Mouse (Mus musculus) frontal cortex, postnatal 14 days (tissue): ENCODE measurements around the gene Pard6a.

Experiments
- DNase-seq, 2 experiments: peaks; one replicate each; pipeline ENCODE4 v3.0.0; 2022; ENCODE audit warnings: low spot score in 2 of 2

Gene Pard6a

DNA sequence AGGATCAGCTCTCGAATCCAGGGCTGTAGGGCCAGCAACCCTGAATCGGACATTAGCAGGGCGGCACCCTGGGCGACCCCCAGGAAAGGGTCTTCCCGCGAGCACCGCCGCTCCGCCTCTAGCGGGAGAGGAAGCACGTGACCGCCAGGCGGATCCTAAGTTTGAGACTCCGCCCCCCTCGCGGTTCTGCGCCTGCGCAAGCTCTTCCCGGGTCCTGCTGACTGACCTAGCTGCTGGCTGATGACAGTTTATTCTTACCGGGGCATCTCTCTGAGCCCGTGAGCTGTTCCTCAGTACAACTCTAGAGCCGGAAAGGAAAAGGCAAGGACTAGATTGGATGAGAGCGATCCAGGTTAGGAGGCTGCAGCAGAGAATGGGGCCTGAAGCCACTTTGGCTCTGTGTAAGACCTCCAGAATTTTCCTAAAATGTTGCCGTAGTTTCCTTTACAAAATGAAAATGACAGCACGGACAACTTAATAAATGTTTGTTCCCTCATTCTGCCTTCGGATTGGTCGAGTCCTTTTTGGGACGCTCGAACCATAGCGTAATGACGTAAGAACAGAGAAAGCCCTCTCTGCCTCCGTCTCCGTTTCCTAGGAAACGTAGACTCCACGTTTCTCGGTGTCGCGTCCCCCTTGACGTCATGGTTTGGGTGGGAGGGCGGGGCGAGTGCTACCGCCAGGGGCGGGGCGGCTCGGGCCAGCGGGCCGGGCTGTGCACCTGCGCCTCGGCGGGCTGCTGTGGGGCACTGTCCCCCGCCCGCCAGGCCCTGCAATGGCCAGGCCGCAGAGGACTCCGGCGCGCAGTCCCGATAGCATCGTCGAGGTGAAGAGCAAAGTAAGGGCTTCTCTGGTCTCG is at the start of gene Pard6a, which contains the start of gene Acd:
Pard6a (plus strand) TSS at position 183 of the 859 bp plus-strand sequence.
Acd (minus strand) TSS at position 137 of the 859 bp plus-strand sequence.
- peak; percentile 88 to 94 for DNase-seq

DNA sequence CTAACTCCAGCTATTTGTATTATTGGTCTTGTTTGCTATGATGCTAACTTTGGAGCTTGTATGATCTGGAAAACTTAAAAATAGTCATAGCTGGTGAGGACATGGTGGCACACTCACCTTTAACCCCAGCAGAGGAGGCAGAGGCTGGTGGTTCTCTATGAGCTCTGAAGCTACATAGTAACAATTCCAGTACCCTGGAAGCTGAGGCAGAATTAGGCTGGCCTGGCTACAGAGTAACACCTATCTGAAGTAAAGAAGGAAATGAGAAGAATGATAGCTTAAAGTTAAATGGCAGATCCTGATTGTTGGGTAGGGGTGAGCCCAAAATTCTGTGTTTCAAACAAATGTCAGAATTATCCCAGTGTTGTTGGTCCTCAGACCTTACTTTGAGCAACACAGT is 43.3 kb upstream of the Pard6a start:
- DNase-seq, result no peak

DNA sequence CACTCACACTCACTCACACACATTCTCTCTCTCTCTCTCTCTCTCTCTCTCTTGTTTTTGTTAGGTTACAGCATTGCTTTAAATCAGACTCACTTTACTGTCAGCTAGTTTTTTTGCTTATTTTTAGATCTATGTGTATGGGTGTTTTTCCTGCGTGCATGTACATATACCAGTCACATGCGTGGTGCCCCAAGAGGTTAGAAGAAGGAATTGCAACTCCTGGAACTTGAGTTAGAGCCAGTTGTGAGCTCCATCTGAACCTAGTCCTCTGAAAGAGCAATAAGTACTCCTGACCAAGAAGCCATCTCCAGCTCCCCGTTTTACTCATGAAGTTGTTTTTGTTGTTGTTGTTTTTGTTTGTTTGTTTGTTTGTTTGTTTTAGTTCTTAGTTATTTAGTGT is 39.8 kb upstream of the Pard6a start:
- DNase-seq, result no peak

DNA sequence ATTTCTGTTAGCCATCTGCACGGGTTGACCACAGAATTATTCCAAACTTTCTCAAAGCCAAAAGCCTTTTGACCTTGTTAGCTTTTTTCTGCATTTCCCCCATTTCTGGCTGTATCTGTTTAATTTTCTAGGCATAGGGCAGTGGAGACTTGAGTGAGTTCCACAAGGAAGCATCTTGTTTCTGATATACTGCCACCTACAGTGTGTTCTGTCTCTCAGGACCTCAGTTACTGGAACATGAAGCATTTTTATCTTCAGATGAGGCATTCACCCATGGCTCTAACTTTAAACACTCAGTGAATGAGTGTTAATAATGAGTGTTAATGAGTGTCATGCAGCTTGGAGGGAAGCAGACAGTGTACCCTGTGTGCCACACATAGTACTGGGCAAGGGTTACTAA is 23.1 kb upstream of the Pard6a start:
- no peak for DNase-seq

DNA sequence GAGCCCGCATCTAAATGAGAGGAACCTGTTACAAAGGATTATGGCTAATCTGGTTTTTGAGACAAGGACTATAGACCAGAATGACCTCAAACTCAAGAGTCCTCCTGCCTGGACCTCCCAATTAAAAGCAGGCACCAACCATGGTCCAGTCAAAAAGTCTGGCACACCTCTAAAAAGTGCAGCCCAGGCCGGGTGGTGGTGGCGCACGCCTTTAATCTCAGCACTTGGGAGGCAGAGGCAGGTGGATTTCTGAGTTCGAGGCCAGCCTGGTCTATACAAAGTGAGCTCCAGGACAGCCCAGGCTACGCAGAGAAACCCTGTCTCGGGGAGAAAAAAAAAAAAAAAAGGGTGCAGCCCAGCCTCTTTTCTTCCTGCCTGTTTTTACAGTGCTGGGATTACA is 15.6 kb upstream of the Pard6a start:
- DNase-seq, result no peak

DNA sequence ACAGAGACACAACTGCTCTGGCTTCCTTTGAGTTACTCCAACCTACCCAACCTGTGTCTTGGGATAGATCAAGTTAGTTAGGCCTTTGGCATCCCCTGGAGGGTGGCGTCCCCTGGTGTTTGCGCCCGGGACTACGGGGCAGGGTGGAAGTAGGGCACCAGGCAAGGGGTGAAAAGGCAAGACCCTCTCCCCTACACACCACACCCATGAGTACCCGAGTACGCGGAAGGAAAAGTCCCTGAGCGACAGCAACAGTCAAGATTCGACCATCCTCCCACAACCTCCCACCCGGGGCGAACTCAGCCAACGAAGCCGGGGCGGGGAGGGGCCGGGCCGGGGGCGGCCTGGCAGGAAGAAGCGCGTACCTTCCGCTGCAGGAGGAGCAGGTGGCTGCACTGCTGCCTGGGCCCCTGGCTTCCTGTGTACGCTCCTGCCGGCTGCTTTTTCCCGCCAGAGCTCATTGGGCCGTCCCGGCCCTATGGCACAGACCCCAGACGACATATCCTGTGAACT is 15.1 kb upstream of the Pard6a start, which contains the start of gene Carmil2:
Carmil2 (plus strand) TSS at position 479 of the 513 bp plus-strand sequence.
- no peak for DNase-seq

DNA sequence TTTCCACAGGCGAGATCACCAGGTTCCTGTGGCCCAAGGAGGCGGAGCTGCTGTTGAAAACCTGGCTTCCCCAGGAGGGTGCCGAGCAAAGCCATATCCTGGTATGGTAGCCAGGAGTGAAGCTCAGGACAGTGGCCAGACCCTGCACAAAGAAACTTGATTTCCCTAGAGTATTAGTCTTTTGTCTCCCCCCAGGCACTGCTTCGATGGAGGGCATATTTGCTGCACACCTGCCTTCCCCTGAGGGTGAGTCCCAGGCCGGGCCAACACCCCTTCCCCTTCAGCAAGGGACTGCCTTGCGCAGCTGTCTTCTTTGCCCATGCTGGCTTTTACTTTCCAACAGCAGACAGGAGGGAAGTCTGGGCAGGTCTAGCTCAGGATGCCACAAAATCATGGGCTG is 14.4 kb upstream of the Pard6a start:
- no peak for DNase-seq

DNA sequence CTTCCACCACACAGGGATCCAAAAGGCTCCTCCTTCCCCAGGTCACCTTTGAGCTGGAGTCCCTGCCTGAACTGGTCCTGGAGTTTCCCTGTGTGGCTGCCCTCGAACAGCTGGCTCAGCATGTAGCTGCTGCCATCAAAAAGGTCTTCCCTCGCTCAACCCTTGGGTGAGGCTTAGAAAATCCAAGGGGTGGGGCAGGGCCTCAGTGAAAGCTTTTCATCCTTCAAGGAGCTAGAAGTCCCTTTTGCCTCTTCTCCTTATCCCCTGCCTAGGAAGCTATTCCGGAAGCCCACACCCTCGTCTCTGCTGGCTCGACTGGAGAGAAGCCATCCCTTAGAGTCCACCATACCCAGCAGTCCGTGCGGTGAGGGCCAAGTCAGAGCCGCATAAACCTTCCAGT is 13.4 kb upstream of the Pard6a start:
- DNase-seq, result no peak

DNA sequence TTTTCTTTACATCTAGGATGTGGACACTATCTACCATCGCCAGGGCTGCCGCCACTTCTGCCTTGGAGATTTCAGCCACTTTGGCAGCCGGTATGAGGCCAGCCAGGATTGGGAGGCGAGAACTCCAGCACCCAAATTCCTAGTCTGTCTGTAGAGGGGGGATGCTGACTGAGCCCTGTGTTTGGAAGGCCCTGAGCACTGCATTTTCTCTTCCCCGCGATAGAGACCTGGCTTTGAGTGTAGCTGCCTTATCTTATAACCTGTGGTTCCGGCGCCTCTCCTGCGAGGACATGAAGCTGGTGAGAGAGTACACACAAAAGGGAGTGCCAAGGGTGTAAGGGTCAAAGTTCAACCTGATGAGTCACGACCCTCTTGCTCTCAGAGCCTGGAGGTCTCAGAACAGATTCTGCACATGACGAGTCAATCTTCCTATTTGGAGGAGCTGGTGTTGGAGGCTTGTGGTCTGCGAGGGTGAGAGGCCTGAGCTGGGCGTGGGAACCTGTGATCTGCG is 12.7 kb upstream of the Pard6a start:
- no peak for DNase-seq

DNA sequence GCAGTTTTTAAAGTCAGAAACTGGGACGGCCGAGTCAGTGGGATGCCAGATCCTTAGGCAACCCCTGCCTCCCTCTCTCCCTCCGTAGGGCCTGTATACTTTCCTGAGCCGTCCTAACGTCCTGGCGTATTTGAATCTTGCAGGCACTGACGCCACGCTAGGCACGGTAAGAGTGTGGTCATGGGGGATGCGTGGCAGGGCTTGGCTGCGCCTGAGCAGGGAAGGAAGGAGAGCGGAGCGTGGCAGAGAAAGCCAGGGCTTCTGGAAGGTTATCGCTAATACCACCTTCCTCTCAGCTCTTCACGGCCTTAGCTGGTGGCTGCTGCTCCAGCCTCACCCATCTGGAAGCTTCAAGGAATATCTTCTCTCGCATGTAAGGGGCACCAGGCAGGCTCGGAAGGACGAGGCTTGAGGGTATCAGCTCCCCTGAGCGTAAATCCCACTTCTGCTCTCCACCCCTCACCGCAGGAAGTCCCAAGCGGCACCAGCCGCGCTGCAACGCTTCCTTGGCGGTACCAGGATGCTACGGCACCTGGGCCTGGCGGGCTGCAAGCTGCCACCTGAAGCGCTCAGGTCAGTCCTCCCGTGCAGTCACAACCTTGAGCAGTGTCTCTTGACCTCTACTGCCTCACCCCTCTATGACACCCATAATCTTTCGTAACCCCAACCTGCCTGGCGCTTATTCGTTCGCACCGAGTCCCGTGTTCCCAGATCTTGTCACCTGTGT is 11.5 kb upstream of the Pard6a start:
- no peak for DNase-seq

DNA sequence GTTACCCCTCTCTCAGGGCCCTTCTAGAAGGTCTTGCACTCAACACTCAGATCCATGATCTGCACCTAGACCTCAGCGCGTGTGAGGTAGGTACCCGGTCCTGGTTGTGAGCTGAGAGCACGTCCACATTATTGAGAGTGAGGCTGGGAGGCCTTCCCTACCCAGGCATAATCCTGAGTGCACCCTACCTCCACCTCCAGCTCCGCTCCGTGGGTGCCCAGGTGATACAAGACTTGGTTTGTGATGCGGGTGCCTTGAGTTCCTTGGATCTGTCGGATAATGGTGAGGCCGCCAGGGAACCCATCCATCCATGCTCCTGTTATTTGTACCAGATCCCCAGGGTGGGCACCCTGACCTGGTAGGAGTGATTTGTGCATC is 11.0 kb upstream of the Pard6a start:
- no peak for DNase-seq

DNA sequence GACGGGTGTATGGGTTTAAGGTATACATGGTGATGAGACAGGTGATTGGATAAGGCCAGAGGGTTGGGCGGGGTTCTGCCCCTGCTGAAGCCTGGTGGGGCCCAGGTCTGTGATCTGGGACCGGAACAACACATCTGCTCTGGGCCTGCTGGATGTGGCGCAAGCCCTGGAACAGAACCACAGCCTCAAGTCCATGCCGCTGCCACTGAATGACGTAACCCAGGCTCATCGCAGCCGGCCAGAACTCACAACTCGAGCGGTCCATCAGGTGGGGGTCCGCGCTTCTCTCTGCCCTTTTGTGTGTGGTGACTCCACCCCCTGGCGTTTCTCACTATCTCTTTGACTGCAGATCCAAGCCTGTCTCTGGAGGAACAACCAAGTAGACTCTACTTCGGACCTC is 10.0 kb upstream of the Pard6a start:
- DNase-seq, result no peak

DNA sequence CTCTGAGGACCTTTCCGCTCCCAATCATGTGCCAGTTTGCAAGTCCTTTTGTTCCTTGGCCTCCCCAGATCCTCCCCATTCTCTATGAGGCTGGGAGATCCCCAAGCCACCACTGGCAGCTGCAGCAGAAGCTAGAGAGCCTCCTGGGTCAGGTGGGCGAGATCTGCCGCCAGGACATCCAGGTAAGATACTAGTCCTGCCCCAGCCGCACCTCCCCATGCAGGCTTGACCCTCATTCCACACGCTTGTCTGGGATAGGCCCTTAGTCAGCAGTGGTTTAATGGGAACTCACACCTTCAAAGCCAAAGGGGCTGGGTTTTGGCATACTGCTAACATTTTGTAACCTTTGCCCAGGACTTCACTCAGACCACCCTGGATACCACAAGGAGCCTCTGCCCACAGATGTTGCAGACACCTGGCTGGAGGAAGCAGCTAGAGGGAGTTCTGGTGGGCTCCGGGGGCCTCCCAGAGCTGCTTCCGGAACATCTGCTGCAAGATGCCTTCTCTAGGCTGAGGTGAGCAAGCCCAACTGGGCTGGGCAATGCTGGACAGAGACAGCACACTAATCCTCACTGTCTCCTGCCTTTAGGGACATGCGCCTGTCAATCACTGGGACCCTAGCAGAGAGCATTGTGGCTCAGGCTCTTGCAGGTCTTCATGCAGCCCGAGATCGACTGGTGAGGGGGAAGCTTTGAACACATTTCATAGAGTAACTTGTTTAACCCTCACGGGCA is 8.3 kb upstream of the Pard6a start:
- DNase-seq, result no peak

DNA sequence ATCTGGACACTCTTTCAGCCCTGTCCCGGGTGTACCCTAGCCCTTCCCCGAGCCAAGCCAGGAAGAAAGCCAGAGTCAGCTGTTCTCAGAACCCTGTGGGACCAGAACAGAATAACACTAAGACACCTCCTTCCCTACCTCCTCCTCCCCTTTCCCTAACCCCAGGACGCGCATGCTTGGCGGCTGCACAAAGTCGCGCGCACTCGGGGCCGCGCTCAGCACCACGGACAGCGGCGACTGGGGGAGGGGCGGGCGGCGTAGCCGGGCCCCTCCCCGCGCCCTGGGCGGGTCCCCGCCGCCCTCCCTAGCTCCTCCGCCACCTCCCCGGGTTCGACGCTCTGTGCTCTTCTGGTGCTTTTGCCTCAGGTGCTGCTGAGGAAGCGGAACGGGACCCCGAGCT is 7.3 kb upstream of the Pard6a start:
- DNase-seq, result peak in 1 of 2 experiments; percentile 64

DNA sequence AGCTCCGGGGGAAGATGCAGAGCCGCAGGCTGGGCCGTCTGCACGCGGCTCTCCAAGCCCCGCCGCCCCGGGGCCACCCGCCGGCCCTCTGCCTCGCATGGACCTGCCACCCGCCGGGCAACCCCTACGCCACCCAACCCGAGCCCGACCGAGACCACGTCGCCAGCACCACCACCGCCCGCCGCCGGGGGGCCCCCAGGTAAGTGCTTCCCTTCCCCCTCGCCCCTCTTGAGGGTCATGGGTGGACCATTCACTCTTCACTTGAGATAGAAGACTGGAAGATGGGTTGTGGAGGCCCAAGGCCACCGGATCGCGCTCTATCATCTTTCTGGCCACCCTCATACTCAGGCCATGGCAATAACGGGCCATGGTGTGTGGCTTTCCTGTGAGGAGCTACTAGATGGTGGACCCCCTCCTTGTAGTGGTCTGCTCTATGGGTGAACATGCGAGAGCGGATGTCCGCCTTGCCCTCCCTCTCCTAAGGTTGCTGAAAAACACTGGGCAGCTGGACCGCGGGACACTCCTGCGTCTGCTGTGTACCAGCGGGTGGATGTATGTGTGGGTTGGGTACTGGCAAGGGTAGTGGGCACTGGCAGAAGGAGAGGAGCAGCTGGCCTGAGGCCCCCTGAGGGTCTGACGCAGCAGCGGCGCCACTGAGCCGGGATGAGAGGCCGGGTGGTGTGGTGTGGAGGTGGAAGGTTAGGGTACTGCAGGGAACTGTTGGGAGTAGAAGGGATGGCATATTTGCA is 6.7 kb upstream of the Pard6a start:
- DNase-seq, result no peak

DNA sequence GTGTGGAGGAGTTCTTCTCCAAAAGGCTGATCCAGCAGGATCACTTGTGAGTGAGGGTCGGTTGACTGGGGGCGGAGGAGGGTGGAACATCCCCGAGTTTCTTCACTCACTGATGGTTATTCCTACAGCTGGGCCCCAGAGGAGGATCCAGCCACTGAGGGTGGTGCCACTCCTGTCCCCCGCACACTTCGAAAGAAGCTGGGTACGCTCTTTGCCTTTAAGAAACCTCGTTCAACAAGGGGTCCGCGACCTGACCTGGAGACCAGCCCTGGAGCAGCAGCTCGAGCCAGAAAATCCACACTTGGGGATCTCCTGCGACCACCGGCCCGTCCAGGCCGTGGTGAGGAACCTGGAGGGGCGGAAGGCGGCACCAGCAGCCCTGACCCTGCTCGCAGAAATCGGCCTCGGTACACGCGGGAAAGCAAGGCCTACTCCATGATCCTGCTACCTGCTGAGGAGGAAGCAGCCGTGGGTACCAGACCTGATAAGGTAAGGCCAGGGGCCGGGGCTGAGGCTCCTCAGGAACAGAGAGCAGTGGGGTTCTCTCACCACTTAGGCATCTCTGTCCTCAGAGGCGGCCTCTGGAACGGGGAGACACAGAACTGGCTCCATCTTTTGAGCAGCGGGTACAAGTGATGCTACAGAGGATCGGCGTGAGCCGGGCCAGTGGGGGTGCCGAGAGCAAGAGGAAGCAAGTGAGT is 5.7 kb upstream of the Pard6a start:
- no peak for DNase-seq

DNA sequence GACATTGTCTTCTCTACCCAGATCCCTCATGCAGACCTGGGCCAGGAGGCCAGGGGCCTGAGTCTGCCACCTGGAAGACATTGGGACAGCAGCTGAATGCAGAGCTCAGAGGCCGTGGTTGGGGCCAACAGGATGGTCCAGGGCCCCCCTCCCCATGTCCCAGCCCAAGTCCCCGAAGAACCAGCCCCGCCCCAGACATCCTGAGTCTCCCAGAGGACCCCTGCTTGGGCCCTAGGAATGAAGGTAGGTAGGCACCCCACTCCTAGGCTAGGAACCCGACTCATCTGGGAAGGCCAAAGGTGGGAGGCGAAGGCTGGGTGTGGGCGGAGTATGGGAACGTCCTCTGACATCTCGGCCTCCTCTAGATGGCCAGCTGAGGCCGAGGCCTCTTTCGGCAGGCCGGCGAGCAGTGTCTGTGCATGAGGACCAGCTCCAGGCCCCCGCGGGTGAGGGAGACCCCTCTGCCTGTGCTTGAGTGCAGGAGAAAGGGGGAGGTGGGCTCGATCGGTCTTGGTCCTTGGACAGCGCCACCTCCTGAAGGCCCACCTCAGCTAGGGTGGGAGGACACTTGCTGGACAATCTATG is 3.7 kb upstream of the Pard6a start:
- no peak for DNase-seq

DNA sequence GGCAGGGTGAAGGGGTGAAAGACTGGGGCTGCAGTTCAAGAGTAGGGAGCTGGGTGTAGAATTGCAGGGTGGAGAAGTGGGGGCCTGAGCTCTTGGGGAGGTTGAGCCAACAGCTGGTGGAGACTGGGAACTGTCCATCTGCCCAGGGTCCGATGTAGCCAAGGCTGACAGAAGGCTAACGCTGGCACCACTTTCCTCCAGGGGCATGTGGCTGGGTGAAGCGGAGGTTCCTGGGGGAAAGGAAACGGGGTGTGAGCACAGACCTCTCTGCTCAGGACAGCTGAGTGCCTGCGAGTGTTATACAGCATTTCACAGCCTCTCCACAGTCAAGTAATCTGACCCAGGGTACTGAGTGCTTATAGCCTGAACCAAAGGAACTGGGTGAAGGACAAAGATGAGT is 2.2 kb upstream of the Pard6a start:
- no peak for DNase-seq

DNA sequence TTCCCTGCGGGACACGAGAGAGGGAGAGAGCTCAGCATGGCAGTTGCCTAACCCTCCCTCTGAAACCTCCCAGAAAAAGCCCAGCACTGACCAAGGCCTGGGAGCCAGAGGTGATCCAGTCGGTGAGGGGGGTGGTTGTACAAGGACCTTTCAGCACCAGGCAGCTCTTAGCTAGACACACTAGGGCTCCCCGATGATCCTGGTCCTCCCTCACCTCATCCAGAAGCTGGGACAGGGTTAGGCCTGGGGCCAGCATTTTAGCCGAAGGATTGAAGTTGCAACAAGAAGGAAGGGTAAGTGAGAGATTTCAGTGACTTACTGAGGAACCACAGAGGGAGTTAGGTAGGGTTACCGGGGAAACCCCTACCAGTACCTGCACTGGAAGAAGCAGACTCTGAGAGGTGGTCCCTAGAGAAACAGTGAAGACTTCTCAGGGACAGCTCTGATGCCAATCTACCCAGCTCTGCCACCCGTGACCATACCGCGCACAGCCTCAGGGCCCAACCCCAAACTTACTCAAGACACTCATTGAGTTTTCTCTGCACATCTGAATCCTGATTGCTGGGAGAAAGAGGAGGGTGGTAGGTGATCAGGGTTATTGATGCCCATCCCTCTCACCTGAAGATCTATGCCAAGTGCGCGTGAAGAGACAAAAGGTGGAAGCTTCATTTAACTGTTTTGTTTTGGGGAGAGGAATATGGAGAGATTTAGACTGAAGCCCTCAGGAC is 1.3 kb upstream of the Pard6a start:
- DNase-seq, result no peak

DNA sequence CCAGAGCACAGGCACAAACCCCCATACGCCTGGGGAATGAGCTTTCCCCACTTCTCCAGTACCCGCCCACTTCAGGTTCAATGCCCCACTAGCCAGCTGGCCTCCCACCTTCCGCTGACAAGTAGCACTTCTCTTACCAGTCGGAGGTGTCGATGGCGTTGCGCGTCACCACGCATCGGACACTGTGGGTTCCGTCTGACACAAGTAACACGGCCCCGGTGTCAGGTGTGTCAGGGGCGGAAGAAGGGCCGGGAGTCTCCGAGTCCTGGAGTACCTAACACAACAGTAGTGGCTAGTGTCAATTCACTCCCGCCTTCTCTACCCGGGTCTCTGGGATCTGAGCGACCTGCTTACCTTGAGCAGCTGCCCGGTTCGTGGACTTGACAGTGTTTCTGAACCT is 382 bp upstream of the Pard6a start:
- no peak for DNase-seq
